24 mouse cellular contexts compared by ENCODE assay signal in genomic region chr2:101650446-101650845, GRCm38 (mm10). TPM values are rescaled to one million over a fixed set of nuclear protein-coding genes. Genes with fewer than 3 reads are reported as not detected.
A peak's percentile ranks its signal among the peaks of the same experiment; 100 is the strongest.
DNase-seq lines count a peak whose midpoint lies in the region.
"Had no signal": no experiment of that assay in that cellular context is flagged by ENCODE, and none has a peak within 500 bp of the region (broad histone marks: within the 10 kb centered on the region; RNA-seq: fewer than 3 reads in every experiment).

No protein-coding gene starts in this region.

- peak; percentile 8 for DNase-seq in heart, adult 11 months
- no peak for DNase-seq in heart, adult 8-10 months (ENCODE audit: low spot score)
- DNase-seq in thymus, postnatal 0 days (ENCODE audit: low spot score) = peak; percentile 57
- no peak for DNase-seq in thymus, postnatal 4 days
- no peak for DNase-seq in cerebellum, postnatal 4 days (ENCODE audit: low spot score in 2 of 2)
- DNase-seq: adrenal gland, adult 2 months; adrenal gland, postnatal 10 days; adrenal gland, postnatal 25 days; cerebellum, adult 11 months; cerebellum, adult 18-20 months; cerebellum, adult 8-10 months; cerebellum, adult 9-11 months; cerebellum, postnatal 14 days; cerebellum, postnatal 36 days; forebrain, postnatal 0 days had no signal

RNA-seq across cellular contexts. Expression of gene B230118H07Rik, which starts 1.1 kb away (rescaled TPM):
- 100 to 1,000 TPM in 1 of 4 experiments, 10 to 100 TPM in 3; 87.7 to 103 (median 92.8) TPM for total RNA-seq in heart, adult 8-10 months (2022)
- polyA plus RNA-seq in thymus, postnatal 0 days (2015; fragmentation: Nextera tagmentation; extraction: Ambion mirVana) = 109 and 145 TPM in 2 replicates

RNA-seq across cellular contexts. Expression of gene Rag1, which starts 1.1 kb away (rescaled TPM):
- total RNA-seq in heart, adult 8-10 months (2022) = under 1 TPM in 2 of 4 experiments, not detected in 2; 0.03 to 0.06 TPM
- polyA plus RNA-seq in thymus, postnatal 0 days (2015; fragmentation: Nextera tagmentation; extraction: Ambion mirVana) = 319 and 337 TPM in 2 replicates
- total RNA-seq: adrenal gland, postnatal 25 days; ES-E14 had no signal
- polyA plus RNA-seq: adrenal gland, adult 2 months; C2C12 had no signal

RNA-seq across cellular contexts. Expression of gene Rag2, which starts 25.9 kb away (rescaled TPM):
- not detected for total RNA-seq in heart, adult 8-10 months (2022)
- 116 and 143 TPM in 2 replicates for polyA plus RNA-seq in thymus, postnatal 0 days (2015; fragmentation: Nextera tagmentation; extraction: Ambion mirVana)
- total RNA-seq: adrenal gland, adult 2 months; adrenal gland, postnatal 25 days; adrenal gland, postnatal 4 days; ES-E14; forebrain, postnatal 0 days; MEL had no signal
- polyA plus RNA-seq: adrenal gland, adult 2 months; C2C12; cortical plate, adult 2 months; embryonic facial prominence, embryonic 10.5 days; forebrain, embryonic 11.5 days; forebrain, embryonic 13.5 days; forebrain, embryonic 15.5 days; forebrain, postnatal 0 days had no signal

RNA-seq across cellular contexts. Expression of gene Traf6, which starts 27.8 kb away (rescaled TPM):
- 10 to 100 TPM in 1 of 4 experiments, 1 to 10 TPM in 3; 8.7 to 10.3 (median 9.0) TPM for total RNA-seq in heart, adult 8-10 months (2022)
- polyA plus RNA-seq in thymus, postnatal 0 days (2015; fragmentation: Nextera tagmentation; extraction: Ambion mirVana) = 13.5 and 15.0 TPM in 2 replicates

Comparison
In these comparisons a context has a peak if more than half of its experiments do, and no peak if none do; other contexts are left out.
1. DNase-seq: peak in heart, adult 11 months (single experiment) and thymus, postnatal 0 days (single experiment); none in heart, adult 8-10 months (single experiment), thymus, postnatal 4 days (single experiment) and cerebellum, postnatal 4 days (0 of 2).